Mouse (Mus musculus) urinary bladder, postnatal 14 days (tissue): ENCODE data around the gene Gm21094.
"Not testable (repeated sequence)": the region's sequence is repeated elsewhere in the genome, so short reads cannot be mapped to it uniquely, and the experiment has no call there.

Experiments
- DNase-seq: peaks from one replicate; pipeline ENCODE4 v3.0.0; 2021; ENCODE audit warnings: low spot score

Gene Gm21094

GRCm38 (mm10) chrY:32620343-32620742, at the start of gene Gm21094:
Gm21094 (minus strand) TSS chrY:32620443.
- DNase-seq: not testable (repeated sequence)
